Mouse (Mus musculus) embryonic facial prominence, embryonic 11.5 days (tissue): ENCODE results near the gene Ptprg. TPM values are rescaled to one million over a fixed set of nuclear protein-coding genes. Genes with fewer than 3 reads are reported as not detected.

Experiments used
- ATAC-seq: fragments of 200-750 bp; cut with Nextera tagmentation; replicated peaks from 2 replicates; pipeline ENCODE4 v1.8.0; 2017; ENCODE audit warnings: low read depth; ENCODE audit not compliant: insufficient number of reproducible peaks, low FRiP score, low TSS enrichment
- DNase-seq: peaks from one replicate; pipeline ENCODE4 v3.0.0-alpha.2; 2015; ENCODE audit warnings: low spot score
- H3K27ac ChIP-seq: fragments of 300-500 bp; sonication (generic); replicated peaks from 2 replicates; pipeline ENCODE4 v1.5.1; 2014; ENCODE audit warnings: mild to moderate bottlenecking, low read depth, low read length, control low read depth
- H3K27me3 ChIP-seq: fragments of 300-500 bp; sonication (generic); 2 replicates; pipeline ENCODE4 v1.6.1; 2014; ENCODE audit warnings: mild to moderate bottlenecking, low read length, moderate library complexity, mixed read lengths; ENCODE audit not compliant: control insufficient read depth, insufficient read depth
- H3K36me3 ChIP-seq: fragments of 300-500 bp; sonication (generic); replicated peaks from 2 replicates; pipeline ENCODE4 v1.6.1; 2014; ENCODE audit warnings: low read depth, mild to moderate bottlenecking, low read length, moderate library complexity, mixed read lengths; ENCODE audit not compliant: control insufficient read depth, insufficient read depth
- H3K4me1 ChIP-seq: fragments of 300-500 bp; sonication (generic); 2 replicates; pipeline ENCODE4 v1.6.1; 2014; ENCODE audit warnings: low read length, mixed read lengths; ENCODE audit not compliant: control insufficient read depth, insufficient read depth
- H3K4me2 ChIP-seq: fragments of 300-500 bp; sonication (generic); 2 replicates; pipeline ENCODE4 v1.6.1; 2014; ENCODE audit warnings: low read depth, mild to moderate bottlenecking, control low read depth, low read length, moderate library complexity
- H3K4me3 ChIP-seq: fragments of 300-500 bp; sonication (generic); 2 replicates; pipeline ENCODE4 v1.5.1; 2014; ENCODE audit warnings: low read depth, low read length, control low read depth
- H3K9ac ChIP-seq: fragments of 300-500 bp; sonication (generic); replicated peaks from 2 replicates; pipeline ENCODE4 v1.6.1; 2014; ENCODE audit warnings: mild to moderate bottlenecking, control low read depth, low read length
- H3K9me3 ChIP-seq: fragments of 300-500 bp; sonication (generic); replicated peaks from 2 replicates; pipeline ENCODE4 v1.6.1; 2016; ENCODE audit warnings: mild to moderate bottlenecking, low read length, inconsistent platforms, mixed read lengths; ENCODE audit not compliant: control insufficient read depth
- WGBS: fragments of 180-500 bp; shearing (Covaris S2); extraction: QIAGEN DNeasy Blood & Tissue Kit; methylation state at CpG from one replicate; pipeline ENCODE4 v1.1.7; 2014; 5-methylcytosine and 5-hydroxymethylcytosine counted together
- polyA plus RNA-seq: library from polyadenylated mRNA; unstranded; fragments of >200 nt; fragmentation: Nextera tagmentation; extraction: Ambion mirVana; gene quantifications from 2 replicates; pipeline ENCODE4 v1.2.1, GENCODE M21; 2014

Ptprg gene
- polyA plus RNA-seq, 1 experiment from 2014 or later: 28.7 TPM

DNA sequence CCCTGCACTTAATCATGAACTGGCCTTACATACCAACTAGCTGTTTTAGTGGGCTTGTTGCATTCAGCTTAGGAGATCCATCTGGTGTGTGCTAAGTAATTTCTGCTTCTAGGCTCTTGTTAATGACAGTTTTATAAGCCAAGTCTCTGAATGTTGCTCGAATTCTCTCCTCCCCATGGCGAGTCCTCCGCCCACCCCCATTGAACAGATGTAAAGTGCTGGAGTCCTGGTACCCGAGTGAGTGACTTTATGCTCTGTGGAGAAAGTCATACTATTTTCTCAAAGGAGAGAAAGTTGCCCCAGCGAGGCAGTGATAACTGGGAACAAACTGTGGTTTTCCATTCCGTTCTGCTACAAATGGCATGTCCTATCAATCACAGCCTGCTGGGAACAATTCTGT lies 525.9 kb downstream of the Ptprg start:
- Histone ChIP-seq H3K4me3 (no peak overlapping the region), H3K9me3 (no peaks in the 10 kb centered on the region), H3K27me3 (no peaks in the 10 kb centered on the region), H3K36me3 (no peaks in the 10 kb centered on the region), H3K27ac (no peak overlapping the region), H3K4me1 (no peaks in the 10 kb centered on the region), H3K9ac (no peak overlapping the region), H3K4me2 (no peak overlapping the region)
- DNase-seq (no peak), ATAC-seq (no peak)
- WGBS: 73% methylated on average over 6 of the region's 6 CpGs

GRCm38 (mm10) chr14:12079833-12080401 lies 526.6 kb downstream of the Ptprg start:
- WGBS: 52% methylated on average over 4 of the region's 4 CpGs
- DNase-seq: no peak
- no peaks in the 10 kb centered on the region for H3K4me1 ChIP-seq

GRCm38 (mm10) chr14:12082131-12082921 lies 529.0 kb downstream of the Ptprg start:
- no peaks in the 10 kb centered on the region for H3K4me1 ChIP-seq
- 22% methylated on average over 6 of the region's 6 CpGs for WGBS
- no peak overlapping the region for H3K4me3 ChIP-seq
- H3K27ac ChIP-seq: no peak overlapping the region
- DNase-seq (peak; percentile 54), ATAC-seq (peak; percentile 61)
- no peaks in the 10 kb centered on the region for H3K9me3 ChIP-seq
- H3K4me2 ChIP-seq: no peak overlapping the region
- H3K9ac ChIP-seq: no peak overlapping the region
- H3K36me3 ChIP-seq: no peaks in the 10 kb centered on the region
- no peaks in the 10 kb centered on the region for H3K27me3 ChIP-seq

More at GRCm38 (mm10) chr14:12079833-12080401, 526.6 kb downstream of the Ptprg start:
- no peak overlapping the region for H3K27ac ChIP-seq
- no peak overlapping the region for H3K4me3 ChIP-seq
- no peaks in the 10 kb centered on the region for H3K36me3 ChIP-seq
- H3K27me3 ChIP-seq: no peaks in the 10 kb centered on the region
- no peak for ATAC-seq
- H3K4me2 ChIP-seq: no peak overlapping the region
- H3K9ac ChIP-seq: no peak overlapping the region
- H3K9me3 ChIP-seq: no peaks in the 10 kb centered on the region

GRCm38 (mm10) chr14:12084076-12084475 lies 530.7 kb downstream of the Ptprg start:
- no peak for DNase-seq
- no peaks in the 10 kb centered on the region for H3K36me3 ChIP-seq
- no peak overlapping the region for H3K9ac ChIP-seq
- H3K9me3 ChIP-seq: no peaks in the 10 kb centered on the region
- H3K27me3 ChIP-seq: no peaks in the 10 kb centered on the region
- no peak overlapping the region for H3K27ac ChIP-seq
- no peaks in the 10 kb centered on the region for H3K4me1 ChIP-seq
- no peak overlapping the region for H3K4me2 ChIP-seq
- H3K4me3 ChIP-seq: no peak overlapping the region
- 69% methylated on average over 4 of the region's 4 CpGs for WGBS
- ATAC-seq: no peak

DNA sequence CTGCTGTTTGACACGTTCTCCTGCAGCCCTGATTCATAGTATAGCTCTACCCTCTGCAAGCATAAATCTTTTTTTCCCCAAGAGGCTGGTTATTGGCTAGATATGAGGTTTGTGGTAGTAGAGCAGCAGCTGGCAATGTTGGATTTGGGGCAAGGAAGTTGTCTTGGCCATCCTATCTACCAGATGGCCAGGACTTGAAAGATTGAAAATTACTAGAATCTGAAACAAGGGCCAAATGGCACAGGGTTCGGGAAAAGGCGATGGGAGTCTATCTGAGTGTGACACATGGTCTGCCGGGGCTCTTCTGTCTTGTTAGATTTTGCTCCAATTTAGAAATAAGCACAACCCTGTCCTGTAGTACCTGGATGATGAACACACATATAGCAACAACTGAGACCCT lies 531.7 kb downstream of the Ptprg start:
- Histone ChIP-seq H3K36me3 (no peaks in the 10 kb centered on the region), H3K9ac (no peak overlapping the region), H3K4me1 (no peaks in the 10 kb centered on the region), H3K4me2 (no peak overlapping the region), H3K27me3 (no peaks in the 10 kb centered on the region), H3K27ac (no peak overlapping the region), H3K9me3 (no peaks in the 10 kb centered on the region), H3K4me3 (no peak overlapping the region)
- DNase-seq (no peak), ATAC-seq (no peak)
- WGBS: 92% methylated on average over 4 of the region's 4 CpGs

- no peak overlapping the region for H3K9ac ChIP-seq
- WGBS: 50% methylated on average over 5 of the region's 5 CpGs
- no peaks in the 10 kb centered on the region for H3K36me3 ChIP-seq
- no peak overlapping the region for H3K4me3 ChIP-seq
- H3K4me2 ChIP-seq: no peak overlapping the region
- no peaks in the 10 kb centered on the region for H3K9me3 ChIP-seq
- no peaks in the 10 kb centered on the region for H3K4me1 ChIP-seq
- no peaks in the 10 kb centered on the region for H3K27me3 ChIP-seq
- H3K27ac ChIP-seq: no peak overlapping the region
- no peak for ATAC-seq
- peak; percentile 43 for DNase-seq
Observed at GRCm38 (mm10) chr14:12086167-12086566, 532.8 kb downstream of the Ptprg start.

GRCm38 (mm10) chr14:12089954-12090353 lies 536.6 kb downstream of the Ptprg start:
- H3K4me1 ChIP-seq: no peaks in the 10 kb centered on the region
- H3K9ac ChIP-seq: no peak overlapping the region
- H3K27ac ChIP-seq: no peak overlapping the region
- H3K4me2 ChIP-seq: no peak overlapping the region
- no peak overlapping the region for H3K4me3 ChIP-seq
- ATAC-seq (no peak), DNase-seq (no peak)
- no peaks in the 10 kb centered on the region for H3K36me3 ChIP-seq
- H3K9me3 ChIP-seq: no peaks in the 10 kb centered on the region
- no peaks in the 10 kb centered on the region for H3K27me3 ChIP-seq

DNA sequence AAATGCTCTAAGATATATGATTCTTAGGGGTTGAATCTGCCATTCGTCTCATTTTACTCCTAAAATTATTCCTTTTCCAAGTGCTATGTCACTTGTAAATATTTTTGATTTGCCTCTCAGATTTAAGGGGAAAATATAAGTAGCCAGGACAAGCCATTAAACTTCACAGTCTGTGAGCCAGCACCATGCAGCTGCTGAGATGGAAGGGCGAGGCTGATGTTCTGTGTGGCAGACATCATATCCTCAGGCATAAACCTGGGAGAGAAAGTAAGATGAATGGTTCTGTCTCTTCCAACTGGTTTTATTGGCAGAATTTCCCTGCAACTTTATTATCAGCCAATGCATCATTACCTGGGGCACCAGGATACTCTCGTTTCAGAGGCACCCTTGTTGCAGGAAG lies 538.4 kb downstream of the Ptprg start:
- no peak overlapping the region for H3K9ac ChIP-seq
- no peaks in the 10 kb centered on the region for H3K4me1 ChIP-seq
- no peaks in the 10 kb centered on the region for H3K36me3 ChIP-seq
- 88% methylated on average over 3 of the region's 3 CpGs for WGBS
- no peaks in the 10 kb centered on the region for H3K9me3 ChIP-seq
- no peak for DNase-seq
- H3K27me3 ChIP-seq: no peaks in the 10 kb centered on the region
- H3K4me2 ChIP-seq: no peak overlapping the region
- no peak for ATAC-seq
- H3K27ac ChIP-seq: no peak overlapping the region
- no peak overlapping the region for H3K4me3 ChIP-seq
